Mouse (Mus musculus) heart, embryonic 12.5 days (tissue): ENCODE data around the gene Rap1gap. TPM values are rescaled to one million over a fixed set of nuclear protein-coding genes. Genes with fewer than 3 reads are reported as not detected.

ENCODE experiments used
- ATAC-seq: fragments of 200-750 bp; cut with Nextera tagmentation; 2 replicates; pipeline ENCODE4 v1.8.0; 2017; ENCODE audit warnings: moderate TSS enrichment, moderate library complexity; ENCODE audit not compliant: insufficient number of reproducible peaks, low FRiP score
- H3K27ac ChIP-seq: fragments of 300-500 bp; sonication (generic); 2 replicates; pipeline ENCODE4 v1.5.1; 2016; ENCODE audit warnings: mild to moderate bottlenecking, moderate library complexity; ENCODE audit not compliant: poor library complexity, severe bottlenecking
- H3K27me3 ChIP-seq: fragments of 300-500 bp; sonication (generic); replicated peaks from 2 replicates; pipeline ENCODE4 v1.6.1; 2016; ENCODE audit warnings: mild to moderate bottlenecking, moderate library complexity
- H3K36me3 ChIP-seq: fragments of 300-500 bp; sonication (generic); 2 replicates; pipeline ENCODE4 v1.6.1; 2016; ENCODE audit warnings: mild to moderate bottlenecking, moderate library complexity
- H3K4me1 ChIP-seq: fragments of 300-500 bp; sonication (generic); replicated peaks from 2 replicates; pipeline ENCODE4 v1.6.1; 2016; ENCODE audit warnings: mild to moderate bottlenecking
- H3K4me2 ChIP-seq: fragments of 300-500 bp; sonication (generic); 2 replicates; pipeline ENCODE4 v1.6.1; 2016; ENCODE audit warnings: mild to moderate bottlenecking, moderate library complexity
- H3K4me3 ChIP-seq: fragments of 300-500 bp; sonication (generic); 2 replicates; pipeline ENCODE4 v1.5.1; 2016; ENCODE audit warnings: mild to moderate bottlenecking
- H3K9ac ChIP-seq: fragments of 300-500 bp; sonication (generic); 2 replicates; pipeline ENCODE4 v1.6.1; 2016; ENCODE audit warnings: mild to moderate bottlenecking, moderate library complexity
- H3K9me3 ChIP-seq: fragments of 300-500 bp; sonication (generic); replicated peaks from 2 replicates; pipeline ENCODE4 v1.6.1; 2016; ENCODE audit warnings: mild to moderate bottlenecking, moderate library complexity
- WGBS: fragments of 180-500 bp; shearing (Covaris S2); methylation state at CpG from one replicate; pipeline ENCODE4 v1.1.7; 2016; 5-methylcytosine and 5-hydroxymethylcytosine counted together
- polyA plus RNA-seq: library from polyadenylated mRNA; unstranded; fragments of >200 nt; fragmentation: Nextera tagmentation; extraction: Ambion mirVana; gene quantifications from 2 replicates; pipeline ENCODE4 v1.2.1, GENCODE M21; 2016

The Rap1gap gene
- polyA plus RNA-seq, 1 experiment from 2014 or later = 4.3 TPM

DNA sequence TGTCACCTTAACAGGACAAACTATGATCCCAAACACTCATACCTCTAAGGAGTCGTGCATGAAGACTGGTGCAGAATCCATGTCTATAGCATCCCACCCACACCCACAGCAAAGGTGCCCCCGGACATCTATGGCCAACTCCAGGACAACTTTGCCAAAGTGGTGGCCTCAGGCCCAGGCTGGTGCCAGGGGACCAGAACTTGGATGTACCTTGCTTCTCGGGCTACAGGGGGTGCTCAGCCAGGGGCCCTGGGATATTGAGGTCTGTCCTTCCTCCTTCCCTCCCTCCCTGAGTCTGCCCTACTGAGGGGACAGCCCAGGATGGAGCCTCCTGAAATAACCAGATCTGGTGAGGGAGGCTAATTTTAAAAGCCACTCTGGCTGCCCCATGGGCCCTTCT, 67.8 kb downstream of the Rap1gap start:
- Histone ChIP-seq H3K9me3 (no peaks in the 10 kb centered on the region), H3K4me1 (peaks cover 19% of the 10 kb centered on the region), H3K36me3 (no peaks in the 10 kb centered on the region), H3K27me3 (peaks cover 56% of the 10 kb centered on the region), H3K4me3 (no peak overlapping the region), H3K9ac (no peak overlapping the region), H3K27ac (no peak overlapping the region), H3K4me2 (no peak overlapping the region)
- no peak for ATAC-seq
- WGBS = 72% methylated on average over 3 of the region's 3 CpGs

DNA sequence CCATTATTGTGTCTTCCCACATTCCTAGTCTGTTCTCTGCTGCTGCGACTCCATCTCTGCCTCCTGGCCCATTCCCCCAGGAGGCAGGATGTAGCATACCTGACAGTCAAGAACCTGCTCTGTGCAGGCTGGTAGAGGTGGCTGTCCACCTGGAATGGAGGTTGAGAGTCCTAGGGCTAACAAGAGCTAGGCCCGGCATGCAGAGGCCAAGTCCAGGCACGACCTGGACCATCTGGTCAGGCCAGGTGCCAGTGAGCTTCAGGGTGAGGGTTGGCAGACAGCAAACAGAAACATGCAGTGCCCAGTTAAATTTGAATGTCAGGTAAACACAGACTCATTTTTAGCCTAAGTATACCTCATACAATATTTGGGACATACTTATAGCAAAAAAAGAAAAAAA, 68.4 kb downstream of the Rap1gap start:
- WGBS = 75% methylated on average over 3 of the region's 3 CpGs
- Histone ChIP-seq H3K36me3 (no peaks in the 10 kb centered on the region), H3K27ac (no peak overlapping the region), H3K4me2 (no peak overlapping the region), H3K9ac (no peak overlapping the region), H3K4me3 (no peak overlapping the region), H3K4me1 (peaks cover 16% of the 10 kb centered on the region), H3K27me3 (peaks cover 50% of the 10 kb centered on the region), H3K9me3 (no peaks in the 10 kb centered on the region)
- ATAC-seq = no peak

DNA sequence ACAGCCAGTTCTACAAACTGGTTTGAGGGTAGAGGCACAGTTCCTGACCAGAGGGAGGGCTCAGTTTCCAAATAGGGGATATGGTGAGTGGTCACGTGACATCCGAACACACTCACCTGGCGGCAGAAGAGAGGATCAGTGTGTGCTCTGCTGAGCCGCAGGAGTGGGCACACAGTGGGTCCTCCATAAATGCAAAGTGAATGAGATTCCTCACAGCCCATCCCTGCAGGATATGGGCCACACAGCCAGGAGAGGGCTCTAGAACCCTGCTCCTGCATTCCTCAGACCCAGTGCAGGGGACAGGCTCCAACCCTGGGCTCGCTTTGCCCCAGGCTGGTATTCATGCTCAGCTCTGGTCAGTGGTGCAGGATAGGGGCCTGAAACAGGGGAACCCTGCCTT, 68.9 kb downstream of the Rap1gap start:
- Histone ChIP-seq H3K4me3 (no peak overlapping the region), H3K9ac (no peak overlapping the region), H3K36me3 (no peaks in the 10 kb centered on the region), H3K4me2 (no peak overlapping the region), H3K27ac (no peak overlapping the region), H3K9me3 (no peaks in the 10 kb centered on the region), H3K4me1 (peaks cover 11% of the 10 kb centered on the region), H3K27me3 (peaks cover 45% of the 10 kb centered on the region)
- 70% methylated on average over 5 of the region's 5 CpGs for WGBS
- ATAC-seq = no peak

DNA sequence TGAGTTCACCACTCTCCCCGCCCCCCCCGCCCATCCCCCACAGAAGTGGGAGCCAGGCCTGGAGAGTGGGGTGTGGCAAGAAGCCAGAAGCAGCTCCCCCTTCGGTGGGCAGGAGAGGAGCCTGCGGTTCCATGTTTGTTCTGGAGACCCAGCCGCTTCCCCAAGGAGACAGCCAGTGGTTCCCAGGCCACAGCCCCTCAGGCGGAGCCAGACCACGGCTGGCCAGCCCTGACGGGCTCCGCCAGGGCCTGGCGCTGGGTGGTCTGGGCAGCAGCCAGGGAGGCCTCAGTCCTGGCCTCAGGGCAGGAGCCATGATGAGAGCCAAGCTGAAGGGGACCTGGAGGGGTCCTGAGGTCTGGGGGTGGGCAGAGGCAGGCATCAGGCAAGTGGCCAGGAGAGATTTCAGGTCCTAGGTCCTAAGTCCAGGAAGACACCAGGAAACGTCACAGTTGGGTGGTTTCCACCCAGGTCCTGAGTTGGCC, 71.7 kb downstream of the Rap1gap start:
- Histone ChIP-seq H3K9ac (no peak overlapping the region), H3K27ac (no peak overlapping the region), H3K4me2 (no peak overlapping the region), H3K36me3 (no peaks in the 10 kb centered on the region), H3K9me3 (no peaks in the 10 kb centered on the region), H3K4me1 (peaks cover 6% of the 10 kb centered on the region; the same call in 1 of the 2 replicates), H3K4me3 (no peak overlapping the region), H3K27me3 (peaks cover 20% of the 10 kb centered on the region)
- 65% methylated on average over 11 of the region's 11 CpGs for WGBS
- 0 out of 2 replicates have a peak, but pooled peaks have one; percentile 12 for ATAC-seq

DNA sequence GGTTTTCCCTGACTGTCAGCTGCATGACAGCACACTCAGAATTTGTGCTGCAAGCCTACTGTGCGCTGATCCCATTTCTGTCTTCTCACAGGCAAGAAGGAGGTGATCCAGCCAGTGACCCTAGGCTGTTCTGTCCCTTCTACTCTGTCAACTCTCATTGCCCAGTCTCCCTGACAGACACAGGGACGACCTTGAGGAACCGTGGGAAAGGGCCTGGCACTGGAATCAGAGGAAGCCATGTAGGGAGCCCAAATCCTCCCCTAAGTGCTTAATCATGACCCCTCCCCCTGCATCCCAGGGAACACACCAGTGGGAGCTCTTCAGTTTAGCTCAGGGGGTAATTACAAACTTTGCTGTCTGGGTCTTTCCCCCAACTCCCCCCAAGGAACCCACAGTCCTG, 73.2 kb downstream of the Rap1gap start:
- 46% methylated on average over 3 of the region's 3 CpGs for WGBS
- peaks cover 6% of the 10 kb centered on the region; the same call in 1 of the 2 replicates for H3K4me1 ChIP-seq
- H3K4me3 ChIP-seq = no peak overlapping the region
- H3K9me3 ChIP-seq = no peaks in the 10 kb centered on the region
- no peaks in the 10 kb centered on the region for H3K36me3 ChIP-seq
- H3K27ac ChIP-seq = no peak overlapping the region
- H3K9ac ChIP-seq = no peak overlapping the region
- ATAC-seq = no peak
- peaks cover 14% of the 10 kb centered on the region; the same call in 1 of the 2 replicates for H3K27me3 ChIP-seq
- H3K4me2 ChIP-seq = no peak overlapping the region

DNA sequence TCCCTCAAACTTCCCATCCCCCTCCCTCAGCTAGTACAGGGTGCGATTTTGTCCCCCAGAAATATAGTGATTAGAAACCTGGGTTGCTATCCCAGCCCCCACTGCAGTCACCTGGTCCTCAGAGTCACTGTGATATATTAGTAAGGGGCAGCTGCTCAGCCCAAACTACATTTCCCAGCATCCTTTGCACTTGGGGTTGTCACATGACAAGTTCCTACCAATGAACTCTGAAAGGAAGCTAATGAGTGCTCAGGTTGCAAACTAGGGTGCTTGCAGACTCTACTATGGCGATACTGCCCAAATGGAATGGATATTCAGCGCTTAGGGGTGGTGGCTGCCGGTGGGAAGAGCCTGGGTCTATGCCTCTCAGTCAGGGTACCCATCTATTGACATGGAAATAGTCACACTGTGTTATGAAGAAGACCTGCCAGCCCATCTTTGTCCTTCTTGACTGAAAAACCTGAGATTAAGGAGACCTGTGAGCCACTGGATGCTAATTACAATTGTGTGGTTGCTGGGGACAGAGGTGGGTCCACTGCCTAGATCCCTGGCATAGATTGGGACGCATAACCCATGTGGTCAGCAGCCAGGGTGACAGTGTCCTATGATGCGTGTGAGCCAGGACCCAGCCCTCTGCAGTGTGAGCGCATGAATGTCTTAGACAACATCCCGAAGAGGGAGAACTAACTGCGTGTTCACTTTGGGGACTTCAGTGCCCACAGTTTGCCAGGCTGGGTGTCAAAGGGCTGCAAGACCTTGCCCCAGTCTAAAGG, 74.8 kb downstream of the Rap1gap start:
- no peak overlapping the region for H3K27ac ChIP-seq
- WGBS = 47% methylated on average over 9 of the region's 9 CpGs
- H3K4me2 ChIP-seq = peak overlapping the region; percentile 47
- no peak overlapping the region for H3K4me3 ChIP-seq
- no peak overlapping the region for H3K9ac ChIP-seq
- no peaks in the 10 kb centered on the region for H3K36me3 ChIP-seq
- peak; percentile 64 for ATAC-seq
- H3K9me3 ChIP-seq = no peaks in the 10 kb centered on the region
- peaks cover 6% of the 10 kb centered on the region; the same call in 1 of the 2 replicates for H3K27me3 ChIP-seq
- H3K4me1 ChIP-seq = peaks cover 6% of the 10 kb centered on the region; the same call in 1 of the 2 replicates

DNA sequence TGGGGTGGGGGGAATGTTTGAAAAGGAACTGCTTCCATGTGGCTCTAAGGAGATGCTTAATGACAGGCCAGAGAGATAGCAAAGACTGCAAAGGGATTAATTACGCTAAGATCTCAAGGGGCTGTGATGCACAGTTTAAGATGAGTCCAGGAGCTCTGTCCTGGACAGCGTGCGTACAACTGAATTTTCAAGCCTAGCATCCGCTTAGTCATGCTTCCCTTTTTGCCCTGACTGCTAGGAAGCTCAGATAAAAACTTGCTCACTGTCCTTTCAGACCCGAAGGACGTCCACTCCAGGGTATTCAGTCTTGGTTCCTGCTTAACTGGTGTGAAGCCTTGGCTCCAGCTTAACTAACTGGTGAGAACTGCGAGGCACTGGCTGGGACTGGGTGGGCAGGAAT, 75.8 kb downstream of the Rap1gap start:
- WGBS = 76% methylated on average over 7 of the region's 7 CpGs

DNA sequence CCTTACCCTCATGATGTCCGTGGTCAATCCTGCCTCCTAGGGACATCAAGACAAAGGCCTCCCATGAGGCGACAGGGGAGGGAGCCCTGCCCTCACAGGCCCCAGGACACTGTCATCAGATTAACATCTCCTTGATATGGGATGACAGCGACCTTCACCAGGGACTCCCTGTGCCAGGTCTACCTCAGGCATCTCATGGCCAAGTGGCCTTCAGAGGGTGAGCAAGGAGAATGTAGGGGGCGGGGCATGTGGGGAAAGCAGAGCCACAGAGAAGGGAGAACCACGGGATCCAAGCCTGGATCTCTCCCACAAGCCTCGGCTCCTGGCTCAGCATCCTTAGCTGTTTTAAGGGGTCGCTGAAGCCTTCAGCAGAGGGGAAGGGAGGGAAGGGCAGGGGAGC, 79.3 kb downstream of the Rap1gap start:
- Histone ChIP-seq H3K9me3 (no peaks in the 10 kb centered on the region), H3K9ac (no peak overlapping the region), H3K4me1 (no peaks in the 10 kb centered on the region), H3K27me3 (peaks cover 6% of the 10 kb centered on the region; the same call in 1 of the 2 replicates), H3K27ac (no peak overlapping the region), H3K36me3 (no peaks in the 10 kb centered on the region), H3K4me3 (no peak overlapping the region), H3K4me2 (no peak overlapping the region)
- no peak for ATAC-seq
- WGBS = 52% methylated on average over 7 of the region's 7 CpGs

More for the DNA sequence above, 75.8 kb downstream of the Rap1gap start:
- no peak overlapping the region for H3K9ac ChIP-seq
- ATAC-seq = no peak
- H3K27me3 ChIP-seq = peaks cover 6% of the 10 kb centered on the region; the same call in 1 of the 2 replicates
- H3K4me3 ChIP-seq = no peak overlapping the region
- H3K27ac ChIP-seq = no peak overlapping the region
- H3K9me3 ChIP-seq = no peaks in the 10 kb centered on the region
- H3K4me1 ChIP-seq = peaks cover 6% of the 10 kb centered on the region; the same call in 1 of the 2 replicates
- no peaks in the 10 kb centered on the region for H3K36me3 ChIP-seq
- H3K4me2 ChIP-seq = no peak overlapping the region

DNA sequence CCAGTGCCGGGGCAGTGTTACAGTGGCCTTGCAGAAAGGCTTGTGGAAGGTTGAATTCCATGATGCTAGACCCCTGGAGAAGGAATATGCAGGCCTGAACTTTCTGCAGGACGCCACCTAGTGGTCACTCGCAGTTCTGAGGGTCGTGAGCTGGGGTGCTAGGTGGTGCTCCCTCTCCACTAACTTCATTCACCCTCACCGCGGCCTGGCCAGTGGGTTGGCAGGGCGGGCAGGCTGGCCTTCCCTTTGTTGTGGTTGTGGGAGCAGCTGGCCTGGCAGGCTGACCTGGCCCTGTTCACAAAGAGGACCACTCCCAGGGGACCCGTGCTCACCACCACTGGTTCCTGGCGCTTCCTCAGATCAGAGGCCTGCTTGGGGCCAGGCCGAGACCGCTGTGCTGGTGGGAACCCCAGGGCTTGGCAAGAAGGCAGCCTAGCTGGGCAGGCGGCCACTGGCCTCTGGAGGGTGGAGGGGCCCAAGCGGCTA, 80.0 kb downstream of the Rap1gap start:
- no peak for ATAC-seq
- peaks cover 6% of the 10 kb centered on the region; the same call in 1 of the 2 replicates for H3K27me3 ChIP-seq

DNA sequence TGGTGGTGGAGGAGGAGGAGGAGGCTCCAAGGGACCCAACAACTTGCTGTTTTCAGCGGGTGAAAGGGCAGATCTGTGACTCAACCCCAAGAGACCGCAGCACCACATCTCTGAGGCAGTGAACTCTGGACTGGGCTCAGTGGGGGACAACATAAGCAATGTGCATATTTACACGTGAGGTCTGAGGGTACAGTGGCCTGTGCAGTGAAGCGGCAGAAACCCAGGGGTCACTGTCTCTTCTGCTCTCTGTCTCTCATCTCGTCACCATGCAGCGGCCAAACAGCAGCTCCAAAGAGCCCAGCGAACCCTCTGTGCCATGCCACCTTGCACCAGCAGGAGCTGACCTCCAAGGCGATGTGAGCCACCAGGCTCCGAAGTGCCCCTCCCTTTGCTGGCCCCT, 82.6 kb downstream of the Rap1gap start:
- no peak for ATAC-seq
- H3K4me1 ChIP-seq = peaks cover 24% of the 10 kb centered on the region
- H3K9me3 ChIP-seq = no peaks in the 10 kb centered on the region
- no peak overlapping the region for H3K9ac ChIP-seq
- no peak overlapping the region for H3K4me3 ChIP-seq
- no peak overlapping the region for H3K4me2 ChIP-seq
- H3K27ac ChIP-seq = no peak overlapping the region
- peaks cover 7% of the 10 kb centered on the region; the same call in 1 of the 2 replicates for H3K27me3 ChIP-seq
- WGBS = 81% methylated on average over 9 of the region's 9 CpGs
- no peaks in the 10 kb centered on the region for H3K36me3 ChIP-seq

More for the DNA sequence above, 80.0 kb downstream of the Rap1gap start:
- Histone ChIP-seq H3K9me3 (no peaks in the 10 kb centered on the region), H3K4me2 (no peak overlapping the region), H3K36me3 (no peaks in the 10 kb centered on the region), H3K4me3 (no peak overlapping the region), H3K9ac (no peak overlapping the region), H3K4me1 (no peaks in the 10 kb centered on the region), H3K27ac (no peak overlapping the region)
- WGBS = 61% methylated on average over 13 of the region's 13 CpGs

DNA sequence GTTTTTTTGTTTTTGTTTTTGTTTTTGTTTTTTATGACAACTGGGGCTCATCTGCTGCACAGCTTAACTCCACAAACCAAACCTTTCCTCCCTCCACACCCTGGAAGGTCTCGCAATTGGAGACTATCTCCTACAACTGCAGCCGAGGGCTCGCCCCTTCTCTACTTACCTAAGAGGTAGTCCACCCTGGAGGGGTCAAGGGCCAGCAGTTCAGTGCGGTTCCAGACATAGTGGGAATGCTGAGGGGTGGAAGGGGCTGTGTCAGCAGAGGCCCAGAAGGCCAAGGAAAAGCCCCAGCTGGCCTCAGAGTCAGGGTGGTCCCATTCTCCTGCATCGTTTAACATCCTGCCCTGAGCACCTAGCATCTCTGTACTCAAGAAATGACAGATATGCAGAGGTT, 83.1 kb downstream of the Rap1gap start:
- Histone ChIP-seq H3K4me2 (no peak overlapping the region), H3K36me3 (no peaks in the 10 kb centered on the region), H3K27me3 (peaks cover 3% of the 10 kb centered on the region; the same call in 1 of the 2 replicates), H3K9ac (no peak overlapping the region), H3K4me3 (no peak overlapping the region), H3K9me3 (no peaks in the 10 kb centered on the region), H3K27ac (no peak overlapping the region), H3K4me1 (peaks cover 29% of the 10 kb centered on the region)
- WGBS = 69% methylated on average over 5 of the region's 5 CpGs
- no peak for ATAC-seq
